20 mouse cellular contexts compared by ENCODE assay signal in the genomic region with DNA sequence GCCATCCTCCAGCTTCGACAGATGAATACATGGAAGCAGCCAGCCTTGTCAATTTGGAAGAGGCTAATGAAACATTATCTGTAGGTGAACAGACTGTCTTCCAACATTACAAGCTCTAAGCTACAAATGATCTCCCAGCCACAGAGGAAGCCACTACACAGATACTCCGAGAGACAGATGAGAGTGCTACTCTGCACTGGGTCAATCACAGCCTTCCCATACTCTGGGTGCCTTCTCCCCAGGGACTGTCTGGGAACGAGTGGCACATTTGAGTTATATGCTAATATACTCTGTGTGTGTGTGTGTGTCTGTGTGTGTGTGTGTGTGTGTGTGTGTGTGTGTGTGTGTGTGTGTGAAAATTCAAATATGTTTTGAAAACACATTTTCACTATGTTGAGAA. TPM values are rescaled to one million over a fixed set of nuclear protein-coding genes. Genes with fewer than 3 reads are reported as not detected.
DNase-seq lines count a peak whose midpoint lies in the region; ATAC-seq and TF ChIP-seq lines count a peak whose summit lies in the region.
"Had no signal": no experiment of that assay in that cellular context is flagged by ENCODE, and none has a peak within 500 bp of the region (broad histone marks: within the 10 kb centered on the region; RNA-seq: fewer than 3 reads in every experiment).

No protein-coding gene starts in this region.

- TF ChIP-seq CTCF in hindbrain, postnatal 0 days (IDR thresholded peaks at IDR 0.05; ENCODE audit: low read depth), result no peak
- no peak for TF ChIP-seq CTCF in heart, adult 2 months (IDR thresholded peaks at IDR 0.05)

- DNase-seq in hindbrain, embryonic 10.5 days (ENCODE audit: low spot score), result no peak
- DNase-seq in hindbrain, postnatal 0 days (ENCODE audit: low spot score), result no peak
- no peak for DNase-seq in heart, adult 2 months
- no peak for DNase-seq in lung, postnatal 4 days
- DNase-seq: adrenal gland, adult 2 months; adrenal gland, postnatal 25 days; cerebellum, adult 18-20 months; cerebellum, postnatal 10 days; embryo, embryonic 11 days; gastrocnemius, postnatal 36 days; heart, adult 11 months had no signal

- H3K9ac ChIP-seq in hindbrain, postnatal 0 days (replicated peaks; ENCODE audit: low read length), result no peak overlapping the region
- no peak overlapping the region for H3K9ac ChIP-seq in neural tube, embryonic 13.5 days
- no peak overlapping the region for H3K9ac ChIP-seq in neural tube, embryonic 15.5 days (replicated peaks)
- no peak overlapping the region for H3K9ac ChIP-seq in midbrain, embryonic 12.5 days (replicated peaks)
- no peak overlapping the region for H3K9ac ChIP-seq in midbrain, embryonic 16.5 days (ENCODE audit: low read depth, low read length)
- no peak overlapping the region for H3K9ac ChIP-seq in heart, adult 2 months (ENCODE audit: low read depth, low read length)
- H3K9ac ChIP-seq: embryonic facial prominence, embryonic 13.5 days; forebrain, embryonic 15.5 days; intestine, embryonic 15.5 days had no signal

- H3K27ac ChIP-seq in hindbrain, embryonic 10.5 days, result peak overlapping the region; percentile 50
- no peak overlapping the region for H3K27ac ChIP-seq in hindbrain, postnatal 0 days
- no peak overlapping the region for H3K27ac ChIP-seq in neural tube, embryonic 13.5 days (replicated peaks)
- H3K27ac ChIP-seq in neural tube, embryonic 15.5 days (replicated peaks), result no peak overlapping the region
- 0 out of 2 replicates have a peak overlapping the region, but pooled peaks have one; percentile 2 for H3K27ac ChIP-seq in midbrain, embryonic 12.5 days (replicated peaks)
- no peak overlapping the region for H3K27ac ChIP-seq in midbrain, embryonic 16.5 days (ENCODE audit: low read length)
- H3K27ac ChIP-seq in heart, adult 2 months, result no peak overlapping the region
- H3K27ac ChIP-seq: embryonic facial prominence, embryonic 13.5 days; forebrain, embryonic 15.5 days; heart, embryonic 10.5 days; intestine, embryonic 15.5 days had no signal

- H3K79me2 ChIP-seq in heart, adult 2 months (replicated peaks; ENCODE audit: control insufficient read depth, insufficient read depth, low read length), result no peaks in the 10 kb centered on the region

- intact Hi-C loops in heart, adult 2 months (cut with DNase I), result no loop called here

- no peak for ATAC-seq in hindbrain, postnatal 0 days
- ATAC-seq in neural tube, embryonic 13.5 days (ENCODE audit: low read depth), result peak; percentile 60; the same call in 1 of the 2 replicates
- no peak for ATAC-seq in neural tube, embryonic 15.5 days (ENCODE audit: low FRiP score)
- no peak for ATAC-seq in midbrain, embryonic 12.5 days (ENCODE audit: low FRiP score, low read depth)
- peak; percentile 55 for ATAC-seq in midbrain, embryonic 16.5 days
- ATAC-seq: forebrain, embryonic 15.5 days had no signal

- H3K4me1 ChIP-seq in hindbrain, embryonic 10.5 days (replicated peaks), result peaks cover 71% of the 10 kb centered on the region
- peaks cover 6% of the 10 kb centered on the region for H3K4me1 ChIP-seq in hindbrain, postnatal 0 days (ENCODE audit: insufficient read depth, low read length)
- H3K4me1 ChIP-seq in neural tube, embryonic 13.5 days (replicated peaks), result peaks cover 51% of the 10 kb centered on the region
- peaks cover 28% of the 10 kb centered on the region for H3K4me1 ChIP-seq in neural tube, embryonic 15.5 days
- peaks cover 55% of the 10 kb centered on the region for H3K4me1 ChIP-seq in midbrain, embryonic 12.5 days
- peaks cover 20% of the 10 kb centered on the region for H3K4me1 ChIP-seq in midbrain, embryonic 16.5 days (ENCODE audit: control insufficient read depth, insufficient read depth, low read length)
- H3K4me1 ChIP-seq in heart, adult 2 months (ENCODE audit: control insufficient read depth, insufficient read depth, low read length), result peaks cover 2% of the 10 kb centered on the region

- H3K36me3 ChIP-seq in hindbrain, embryonic 10.5 days, result no peaks in the 10 kb centered on the region
- no peaks in the 10 kb centered on the region for H3K36me3 ChIP-seq in hindbrain, postnatal 0 days (ENCODE audit: insufficient read depth, low read length)
- no peaks in the 10 kb centered on the region for H3K36me3 ChIP-seq in neural tube, embryonic 13.5 days
- H3K36me3 ChIP-seq in neural tube, embryonic 15.5 days, result no peaks in the 10 kb centered on the region
- H3K36me3 ChIP-seq in midbrain, embryonic 12.5 days, result no peaks in the 10 kb centered on the region
- no peaks in the 10 kb centered on the region for H3K36me3 ChIP-seq in midbrain, embryonic 16.5 days (ENCODE audit: control insufficient read depth, insufficient read depth, low read length)
- no peaks in the 10 kb centered on the region for H3K36me3 ChIP-seq in heart, adult 2 months (ENCODE audit: control insufficient read depth, insufficient read depth, low read length)
- H3K36me3 ChIP-seq: embryonic facial prominence, embryonic 13.5 days; forebrain, embryonic 15.5 days; heart, embryonic 10.5 days; intestine, embryonic 15.5 days had no signal

- H3K9me3 ChIP-seq in hindbrain, embryonic 10.5 days, result no peaks in the 10 kb centered on the region
- no peaks in the 10 kb centered on the region for H3K9me3 ChIP-seq in hindbrain, postnatal 0 days (ENCODE audit: low read length)
- H3K9me3 ChIP-seq in neural tube, embryonic 13.5 days, result no peaks in the 10 kb centered on the region
- H3K9me3 ChIP-seq in neural tube, embryonic 15.5 days (replicated peaks), result no peaks in the 10 kb centered on the region
- H3K9me3 ChIP-seq in midbrain, embryonic 12.5 days, result no peaks in the 10 kb centered on the region
- no peaks in the 10 kb centered on the region for H3K9me3 ChIP-seq in midbrain, embryonic 16.5 days (replicated peaks; ENCODE audit: control insufficient read depth, low read length, poor library complexity, severe bottlenecking)
- H3K9me3 ChIP-seq: embryonic facial prominence, embryonic 13.5 days; forebrain, embryonic 15.5 days; heart, embryonic 10.5 days; intestine, embryonic 15.5 days had no signal

- no peak for TF ChIP-seq EP300 in heart, adult 2 months (IDR thresholded peaks at IDR 0.05; ENCODE audit: insufficient read depth, low read depth, low read length)

- H3K4me3 ChIP-seq in hindbrain, embryonic 10.5 days, result no peak overlapping the region
- no peak overlapping the region for H3K4me3 ChIP-seq in hindbrain, postnatal 0 days (ENCODE audit: low read length)
- H3K4me3 ChIP-seq in neural tube, embryonic 13.5 days, result no peak overlapping the region
- no peak overlapping the region for H3K4me3 ChIP-seq in neural tube, embryonic 15.5 days (replicated peaks)
- H3K4me3 ChIP-seq in midbrain, embryonic 12.5 days, result no peak overlapping the region
- H3K4me3 ChIP-seq in midbrain, embryonic 16.5 days (ENCODE audit: low read depth, low read length), result no peak overlapping the region
- H3K4me3 ChIP-seq in heart, adult 2 months, result no peak overlapping the region
- H3K4me3 ChIP-seq: embryonic facial prominence, embryonic 13.5 days; forebrain, embryonic 15.5 days; heart, embryonic 10.5 days; intestine, embryonic 15.5 days had no signal

- no peak overlapping the region for H3K4me2 ChIP-seq in hindbrain, postnatal 0 days (ENCODE audit: low read depth, low read length)
- H3K4me2 ChIP-seq in neural tube, embryonic 13.5 days, result no peak overlapping the region
- H3K4me2 ChIP-seq in neural tube, embryonic 15.5 days, result no peak overlapping the region
- H3K4me2 ChIP-seq in midbrain, embryonic 12.5 days (replicated peaks), result peak overlapping the region; percentile 38
- H3K4me2 ChIP-seq in midbrain, embryonic 16.5 days (ENCODE audit: low read length), result no peak overlapping the region; the same call in 1 of the 2 replicates
- H3K4me2 ChIP-seq: embryonic facial prominence, embryonic 13.5 days; forebrain, embryonic 15.5 days; intestine, embryonic 15.5 days had no signal

- no peaks in the 10 kb centered on the region for H3K27me3 ChIP-seq in hindbrain, embryonic 10.5 days (ENCODE audit: insufficient read depth, poor library complexity, severe bottlenecking)
- H3K27me3 ChIP-seq in hindbrain, postnatal 0 days (ENCODE audit: insufficient read depth, low read length), result no peaks in the 10 kb centered on the region
- H3K27me3 ChIP-seq in neural tube, embryonic 13.5 days, result no peaks in the 10 kb centered on the region
- H3K27me3 ChIP-seq in neural tube, embryonic 15.5 days (replicated peaks), result no peaks in the 10 kb centered on the region
- H3K27me3 ChIP-seq in midbrain, embryonic 12.5 days, result peaks cover 29% of the 10 kb centered on the region
- no peaks in the 10 kb centered on the region for H3K27me3 ChIP-seq in midbrain, embryonic 16.5 days (ENCODE audit: control insufficient read depth, insufficient read depth, low read depth, low read length)
- no peaks in the 10 kb centered on the region for H3K27me3 ChIP-seq in heart, adult 2 months (ENCODE audit: control insufficient read depth, insufficient read depth, low read length)
- H3K27me3 ChIP-seq: CH12.LX; embryonic facial prominence, embryonic 13.5 days; intestine, embryonic 15.5 days had no signal

- WGBS in hindbrain, embryonic 10.5 days, result 57% methylated on average over 3 of the region's 3 CpGs
- 45% methylated on average over 3 of the region's 3 CpGs for WGBS in hindbrain, postnatal 0 days
- 36% methylated on average over 3 of the region's 3 CpGs for WGBS in neural tube, embryonic 13.5 days
- WGBS in neural tube, embryonic 15.5 days, result 26% methylated on average over 3 of the region's 3 CpGs
- 45% methylated on average over 3 of the region's 3 CpGs for WGBS in midbrain, embryonic 12.5 days
- 29% methylated on average over 3 of the region's 3 CpGs for WGBS in midbrain, embryonic 16.5 days
- 71% methylated on average over 3 of the region's 3 CpGs for WGBS in heart, adult 2 months

- TF ChIP-seq POLR2A in heart, adult 2 months (IDR thresholded peaks at IDR 0.05; ENCODE audit: insufficient read depth, low read depth, low read length), result no peak

RNA-seq across cellular contexts. Expression of a gene that starts 30.5 kb away (rescaled TPM):
- 40.5 and 50.5 TPM in 2 replicates for polyA plus RNA-seq in hindbrain, embryonic 10.5 days (2016; fragmentation: Nextera tagmentation; extraction: Ambion mirVana)
- 5.3 and 5.4 TPM in 2 replicates for total RNA-seq in hindbrain, postnatal 0 days (2014; rRNA removed)
- 38.8 and 40.2 TPM in 2 replicates for polyA plus RNA-seq in hindbrain, postnatal 0 days (2015; fragmentation: Nextera tagmentation; extraction: Ambion mirVana)
- polyA plus RNA-seq in neural tube, embryonic 13.5 days (2015; fragmentation: Nextera tagmentation; extraction: Ambion mirVana), result 59.0 and 62.6 TPM in 2 replicates
- polyA plus RNA-seq in neural tube, embryonic 15.5 days (2015; fragmentation: Nextera tagmentation; extraction: Ambion mirVana), result 44.4 and 46.0 TPM in 2 replicates
- polyA plus RNA-seq in midbrain, embryonic 12.5 days (2016; fragmentation: Nextera tagmentation; extraction: Ambion mirVana), result 85.4 and 115 TPM in 2 replicates
- polyA plus RNA-seq in midbrain, embryonic 16.5 days (2015; fragmentation: Nextera tagmentation; extraction: Ambion mirVana), result 55.0 and 59.7 TPM in 2 replicates
- total RNA-seq in heart, adult 2 months (2021), result 10 to 100 TPM; 17.5 to 24.0 TPM
- 3.9 and 5.2 TPM in 2 replicates for polyA plus RNA-seq in heart, adult 2 months (2012; rRNA removed)

Comparison
In these comparisons a context has a peak if more than half of its experiments do, and no peak if none do; other contexts are left out.
1. H3K27ac ChIP-seq: peak in hindbrain, embryonic 10.5 days (single experiment) and midbrain, embryonic 12.5 days (single experiment); none in hindbrain, postnatal 0 days (single experiment), neural tube, embryonic 13.5 days (single experiment), neural tube, embryonic 15.5 days (single experiment), midbrain, embryonic 16.5 days (single experiment) and heart, adult 2 months (single experiment).
2. ATAC-seq: peak in neural tube, embryonic 13.5 days (single experiment) and midbrain, embryonic 16.5 days (single experiment); none in hindbrain, postnatal 0 days (single experiment), neural tube, embryonic 15.5 days (single experiment) and midbrain, embryonic 12.5 days (single experiment).